In the genomic region with DNA sequence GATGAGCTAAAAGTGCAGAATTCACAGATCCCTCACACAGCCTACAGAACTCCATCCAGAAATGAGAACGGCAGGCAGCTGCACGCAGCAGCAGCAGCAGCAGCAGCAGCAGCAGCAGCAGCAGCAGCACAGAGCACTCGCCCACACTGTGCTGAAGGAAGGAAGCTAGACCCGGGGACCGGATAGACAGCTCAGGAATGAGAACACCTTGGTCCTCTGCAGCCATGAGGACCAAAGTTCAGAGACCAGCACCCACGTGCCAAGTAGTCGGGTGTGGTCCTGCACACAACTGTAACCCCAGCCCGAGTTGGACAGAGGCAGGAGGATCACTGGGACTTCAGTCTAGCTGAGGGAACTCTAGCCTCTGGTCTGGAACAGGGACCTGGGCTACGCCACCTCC, we compare ENCODE assay signal across 24 mouse cellular contexts. TPM values are rescaled to one million over a fixed set of nuclear protein-coding genes. Genes with fewer than 3 reads are reported as not detected.
DNase-seq lines count a peak whose midpoint lies in the region; ATAC-seq and TF ChIP-seq lines count a peak whose summit lies in the region.
"Had no signal": no experiment of that assay in that cellular context is flagged by ENCODE, and none has a peak within 500 bp of the region (broad histone marks: within the 10 kb centered on the region; RNA-seq: fewer than 3 reads in every experiment).

No protein-coding gene starts in this region.

- no peaks in the 10 kb centered on the region for H3K36me3 ChIP-seq in liver, adult 2 months (ENCODE audit: control insufficient read depth, insufficient read depth, low read length)
- H3K36me3 ChIP-seq in liver, postnatal 0 days (replicated peaks; ENCODE audit: insufficient read depth, low read length), result no peaks in the 10 kb centered on the region; the same call in 1 of the 2 replicates
- H3K36me3 ChIP-seq in intestine, embryonic 15.5 days, result peaks cover 19% of the 10 kb centered on the region
- H3K36me3 ChIP-seq in limb, embryonic 15.5 days, result peaks cover 39% of the 10 kb centered on the region
- H3K36me3 ChIP-seq: hindbrain, embryonic 13.5 days had no signal

- no peak for TF ChIP-seq EP300 in liver, postnatal 0 days (IDR thresholded peaks at IDR 0.05; ENCODE audit: low read depth)

- no peak for TF ChIP-seq POLR2A in liver, adult 2 months (IDR thresholded peaks at IDR 0.05; ENCODE audit: extremely low read depth, insufficient read depth, low read length)
- no peak for TF ChIP-seq POLR2A in lung, adult 2 months (IDR thresholded peaks at IDR 0.05; ENCODE audit: borderline replicate concordance, extremely low read depth, low read depth, low read length)

- ATAC-seq in liver, postnatal 0 days, result no peak
- peak; percentile 80 for ATAC-seq in intestine, embryonic 15.5 days
- ATAC-seq in limb, embryonic 15.5 days (ENCODE audit: insufficient number of reproducible peaks, low FRiP score, low TSS enrichment, low read depth), result no peak
- ATAC-seq: activated CD4-positive, CD25-positive, alpha-beta regulatory T cell, adult 4 months; forebrain, embryonic 14.5 days; hindbrain, postnatal 0 days; Patski had no signal

- DNase-seq in gastrocnemius, adult 2 months, result no peak
- no peak for DNase-seq in gastrocnemius, postnatal 14 days
- DNase-seq in liver, adult 2 months (ENCODE audit: extremely low read depth, low read depth, low spot score), result peak; percentile 75
- no peak for DNase-seq in liver, postnatal 0 days
- DNase-seq in lung, adult 2 months, result no peak
- DNase-seq in layer of hippocampus, adult 11-12 months (ENCODE audit: low spot score), result no peak
- DNase-seq: adrenal gland, adult 2 months; adrenal gland, postnatal 25 days; cerebellum, adult 11 months; cerebellum, adult 8-10 months; cerebellum, postnatal 14 days; embryo, embryonic 11 days; gastrocnemius, postnatal 10 days; heart, postnatal 14 days; kidney, adult 11 months had no signal

- H3K4me1 ChIP-seq in liver, adult 2 months (ENCODE audit: control insufficient read depth, insufficient read depth, low read length), result peaks cover 12% of the 10 kb centered on the region
- H3K4me1 ChIP-seq in liver, postnatal 0 days (ENCODE audit: insufficient read depth), result no peaks in the 10 kb centered on the region
- peaks cover 19% of the 10 kb centered on the region for H3K4me1 ChIP-seq in intestine, embryonic 15.5 days (replicated peaks)
- peaks cover 61% of the 10 kb centered on the region for H3K4me1 ChIP-seq in limb, embryonic 15.5 days
- peaks cover 25% of the 10 kb centered on the region for H3K4me1 ChIP-seq in lung, adult 2 months (ENCODE audit: control insufficient read depth, insufficient read depth, low read length)

- H3K27ac ChIP-seq in gastrocnemius, adult 2 months, result peak overlapping the region; percentile 74; the same call in 1 of the 2 replicates
- H3K27ac ChIP-seq in liver, adult 2 months (replicated peaks; ENCODE audit: insufficient read depth, low read depth, low read length), result no peak overlapping the region
- no peak overlapping the region for H3K27ac ChIP-seq in liver, postnatal 0 days (ENCODE audit: low read depth)
- H3K27ac ChIP-seq in intestine, embryonic 15.5 days, result 0 out of 2 replicates have a peak overlapping the region, but pooled peaks have one; percentile 22
- peak overlapping the region; percentile 85; the same call in 1 of the 2 replicates for H3K27ac ChIP-seq in limb, embryonic 15.5 days
- H3K27ac ChIP-seq: hindbrain, postnatal 0 days had no signal

- no peaks in the 10 kb centered on the region for H3K27me3 ChIP-seq in liver, adult 2 months (ENCODE audit: control insufficient read depth, insufficient read depth, low read length)
- no peaks in the 10 kb centered on the region for H3K27me3 ChIP-seq in liver, postnatal 0 days (ENCODE audit: insufficient read depth, low read length)
- H3K27me3 ChIP-seq in intestine, embryonic 15.5 days (replicated peaks), result no peaks in the 10 kb centered on the region
- no peaks in the 10 kb centered on the region for H3K27me3 ChIP-seq in limb, embryonic 15.5 days
- H3K27me3 ChIP-seq: CH12.LX; heart, embryonic 15.5 days; hindbrain, embryonic 13.5 days; Patski had no signal

- WGBS in liver, adult 2 months, result 54% methylated on average over 9 of the region's 9 CpGs
- WGBS in liver, postnatal 0 days (ENCODE audit: insufficient replicate concordance), result 69% methylated on average over 9 of the region's 9 CpGs
- 67% methylated on average over 9 of the region's 9 CpGs for WGBS in intestine, embryonic 15.5 days
- WGBS in limb, embryonic 15.5 days, result 83% methylated on average over 9 of the region's 9 CpGs
- WGBS in lung, adult 2 months, result 57% methylated on average over 9 of the region's 9 CpGs

- TF ChIP-seq CTCF in gastrocnemius, adult 2 months (IDR thresholded peaks at IDR 0.05), result no peak
- TF ChIP-seq CTCF in liver, adult 2 months (IDR thresholded peaks at IDR 0.05; ENCODE audit: low read depth, low read length), result no peak
- no peak for TF ChIP-seq CTCF in liver, postnatal 0 days (IDR thresholded peaks at IDR 0.05; ENCODE audit: low read depth)
- no peak for TF ChIP-seq CTCF in lung, adult 2 months (IDR thresholded peaks at IDR 0.05; ENCODE audit: insufficient read depth, low read length)

- H3K4me3 ChIP-seq in gastrocnemius, adult 2 months, result no peak overlapping the region
- no peak overlapping the region for H3K4me3 ChIP-seq in liver, adult 2 months (ENCODE audit: insufficient read depth, low read depth, low read length)
- H3K4me3 ChIP-seq in liver, postnatal 0 days (ENCODE audit: low read depth, low read length), result no peak overlapping the region
- no peak overlapping the region for H3K4me3 ChIP-seq in intestine, embryonic 15.5 days (replicated peaks)
- no peak overlapping the region for H3K4me3 ChIP-seq in limb, embryonic 15.5 days
- H3K4me3 ChIP-seq in lung, adult 2 months (replicated peaks; ENCODE audit: extremely low read depth, low read depth, low read length), result no peak overlapping the region
- H3K4me3 ChIP-seq: heart, embryonic 15.5 days; hindbrain, embryonic 13.5 days had no signal

- H3K9ac ChIP-seq in liver, adult 2 months (ENCODE audit: low read depth, low read length), result no peak overlapping the region
- H3K9ac ChIP-seq in liver, postnatal 0 days (replicated peaks), result no peak overlapping the region
- H3K9ac ChIP-seq in intestine, embryonic 15.5 days, result no peak overlapping the region
- no peak overlapping the region for H3K9ac ChIP-seq in limb, embryonic 15.5 days
- H3K9ac ChIP-seq: heart, embryonic 15.5 days; hindbrain, embryonic 13.5 days had no signal

- H3K4me2 ChIP-seq in liver, postnatal 0 days (ENCODE audit: low read depth, low read length), result no peak overlapping the region
- H3K4me2 ChIP-seq in intestine, embryonic 15.5 days (replicated peaks), result 0 out of 2 replicates have a peak overlapping the region, but pooled peaks have one; percentile 3
- no peak overlapping the region for H3K4me2 ChIP-seq in limb, embryonic 15.5 days
- H3K4me2 ChIP-seq: heart, embryonic 15.5 days; hindbrain, embryonic 13.5 days had no signal

- peaks cover 3% of the 10 kb centered on the region; the same call in 1 of the 2 replicates for H3K79me2 ChIP-seq in liver, adult 2 months (ENCODE audit: control insufficient read depth, insufficient read depth, low read length)

- intact Hi-C loops in gastrocnemius, adult 2 months (cut with DNase I), result loop anchor here (2.0 kb wide), 1 partner anchor 18 kb away; no protein-coding TSS in a partner anchor
- intact Hi-C loops in gastrocnemius, postnatal 14 days (cut with DNase I; ENCODE audit: low total_unique reads), result no loop called here

- H3K9me3 ChIP-seq in liver, postnatal 0 days (ENCODE audit: low read length), result no peaks in the 10 kb centered on the region
- no peaks in the 10 kb centered on the region for H3K9me3 ChIP-seq in intestine, embryonic 15.5 days
- no peaks in the 10 kb centered on the region for H3K9me3 ChIP-seq in limb, embryonic 15.5 days
- H3K9me3 ChIP-seq: heart, embryonic 15.5 days; hindbrain, embryonic 13.5 days had no signal

RNA-seq across cellular contexts. Expression of gene Smad6, which starts 22.7 kb away (rescaled TPM):
- 1 to 10 TPM; 2.2 to 5.7 TPM for total RNA-seq in gastrocnemius, adult 2 months (2021)
- total RNA-seq in gastrocnemius, postnatal 14 days (2021), result 1 to 10 TPM; 1.9 to 2.9 TPM
- 4.1 and 6.0 TPM in 2 replicates for total RNA-seq in liver, adult 2 months (2014; rRNA removed)
- polyA plus RNA-seq in liver, adult 2 months (2012; rRNA removed), result 11.4 and 12.6 TPM in 2 replicates
- 1.8 and 2.9 TPM in 2 replicates for polyA plus RNA-seq in liver, postnatal 0 days (2015; fragmentation: Nextera tagmentation; extraction: Ambion mirVana)
- 11.9 and 13.0 TPM in 2 replicates for polyA plus RNA-seq in intestine, embryonic 15.5 days (2015; fragmentation: Nextera tagmentation; extraction: Ambion mirVana)
- polyA plus RNA-seq in limb, embryonic 15.5 days (2015; fragmentation: Nextera tagmentation; extraction: Ambion mirVana), result 7.1 and 9.4 TPM in 2 replicates
- polyA plus RNA-seq in lung, adult 2 months (2012; rRNA removed), result 260 and 369 TPM in 2 replicates
- total RNA-seq: CH12.LX had no signal
- polyA plus RNA-seq: activated CD4-positive, CD25-positive, alpha-beta regulatory T cell, adult 4 months had no signal

Comparison
In these comparisons a context has a peak if more than half of its experiments do, and no peak if none do; other contexts are left out.
1. H3K27ac ChIP-seq: peak in gastrocnemius, adult 2 months (single experiment), intestine, embryonic 15.5 days (single experiment) and limb, embryonic 15.5 days (single experiment); none in liver, adult 2 months (single experiment) and liver, postnatal 0 days (single experiment).
2. RNA of gene Smad6, which starts 22.7 kb away (polyA plus RNA-seq): 260 to 369 TPM in lung, adult 2 months; 11.4 to 12.6 TPM in liver, adult 2 months, 11.9 to 13.0 TPM in intestine, embryonic 15.5 days, 7.1 to 9.4 TPM in limb, embryonic 15.5 days and 1.8 to 2.9 TPM in liver, postnatal 0 days; every median in the first group is over 10 times any median in the second.